In the genomic region with DNA sequence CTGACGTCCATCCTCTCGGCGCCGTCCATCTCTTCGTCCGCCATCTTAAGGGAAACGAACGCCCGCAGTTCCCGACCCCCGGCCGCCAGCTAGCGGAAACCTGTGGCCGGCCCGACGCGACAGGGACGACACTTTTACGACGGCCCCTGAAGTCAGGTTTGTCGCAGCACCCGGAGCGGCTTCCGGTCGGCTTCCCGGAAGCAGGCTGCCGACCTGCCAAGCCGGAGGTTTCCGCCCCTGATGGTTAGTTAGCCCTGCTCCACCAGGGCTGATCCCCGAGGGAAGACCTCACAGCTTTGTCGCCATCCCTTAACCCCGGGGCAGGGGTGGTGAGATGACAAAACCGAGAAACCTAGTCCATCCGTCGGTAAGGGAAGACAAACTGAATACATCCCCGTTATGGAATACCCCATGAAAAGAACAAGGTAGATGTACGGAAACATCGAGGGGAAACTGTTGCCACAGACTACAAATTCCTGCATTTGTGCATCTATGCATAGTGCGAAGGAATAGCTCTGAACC, we compare ENCODE assay signal across 8 mouse cellular contexts. TPM values are rescaled to one million over a fixed set of nuclear protein-coding genes. Genes with fewer than 3 reads are reported as not detected.
DNase-seq lines count a peak whose midpoint lies in the region; ATAC-seq and TF ChIP-seq lines count a peak whose summit lies in the region.

A gene (minus strand): TSS at position 157 of the 522 bp plus-strand sequence.

- in situ Hi-C loops in ES-E14 (cut with MboI; ENCODE audit: low sequenced_read_pairs in 2 of 2, unreplicated experiment in 2 of 2): no loop called here

- intact Hi-C loops in heart, postnatal 14 days (cut with DNase I): no loop called here

- H3K9me3 ChIP-seq in ES-E14 (ENCODE audit: control insufficient read depth, insufficient read depth, low read depth, low read length): no peaks in the 10 kb centered on the region
- no peaks in the 10 kb centered on the region for H3K9me3 ChIP-seq in forebrain, embryonic 15.5 days
- H3K9me3 ChIP-seq in liver, postnatal 0 days (ENCODE audit: low read length): no peaks in the 10 kb centered on the region
- no peaks in the 10 kb centered on the region for H3K9me3 ChIP-seq in neural tube, embryonic 13.5 days

- DNase-seq in ES-E14 (ENCODE audit: low read depth, low spot score): peak; percentile 77
- peak; percentile 80 for DNase-seq in cerebellum, adult 11 months
- DNase-seq in heart, postnatal 14 days: peak; percentile 86 to 90
- peak; percentile 86 for DNase-seq in layer of hippocampus, adult 11-12 months (ENCODE audit: low spot score)
- DNase-seq in liver, postnatal 0 days: peak; percentile 92
- peak; percentile 87 for DNase-seq in telencephalon, adult 2 months (ENCODE audit: low read depth, low spot score)

- TF ChIP-seq EP300 in liver, postnatal 0 days (IDR thresholded peaks at IDR 0.05; ENCODE audit: low read depth): peak; percentile 62

- no peaks in the 10 kb centered on the region for H3K36me3 ChIP-seq in ES-E14 (ENCODE audit: control insufficient read depth, insufficient read depth, low read length, poor library complexity, severe bottlenecking)
- H3K36me3 ChIP-seq in forebrain, embryonic 15.5 days: no peaks in the 10 kb centered on the region
- no peaks in the 10 kb centered on the region for H3K36me3 ChIP-seq in liver, postnatal 0 days (replicated peaks; ENCODE audit: insufficient read depth, low read length)
- H3K36me3 ChIP-seq in neural tube, embryonic 13.5 days: 0 out of 2 replicates have a peak, but pooled peaks cover 8% of the 10 kb centered on the region

- peak within 1 kb of the TSS; percentile 77 for H3K4me2 ChIP-seq in forebrain, embryonic 15.5 days (replicated peaks)
- H3K4me2 ChIP-seq in liver, postnatal 0 days (ENCODE audit: low read depth, low read length): peak within 1 kb of the TSS; percentile 83
- peak within 1 kb of the TSS; percentile 88 for H3K4me2 ChIP-seq in neural tube, embryonic 13.5 days

- peak within 1 kb of the TSS; percentile 97 to 100 for H3K4me3 ChIP-seq in ES-E14 (ENCODE audit: insufficient read depth in 1 of 2, low read depth in 1 of 2, low read length in 2 of 2, poor library complexity in 1 of 2, severe bottlenecking in 1 of 2)
- H3K4me3 ChIP-seq in forebrain, embryonic 15.5 days: peak within 1 kb of the TSS; percentile 63
- H3K4me3 ChIP-seq in liver, postnatal 0 days (ENCODE audit: low read depth, low read length): peak within 1 kb of the TSS; percentile 93
- H3K4me3 ChIP-seq in neural tube, embryonic 13.5 days: peak within 1 kb of the TSS; percentile 87

- peak within 1 kb of the TSS; percentile 97 for H3K9ac ChIP-seq in ES-E14 (ENCODE audit: insufficient read depth, low read depth, low read length, poor library complexity, severe bottlenecking)
- peak within 1 kb of the TSS; percentile 73 for H3K9ac ChIP-seq in forebrain, embryonic 15.5 days (replicated peaks)
- H3K9ac ChIP-seq in liver, postnatal 0 days (replicated peaks): peak within 1 kb of the TSS; percentile 84
- H3K9ac ChIP-seq in neural tube, embryonic 13.5 days: peak within 1 kb of the TSS; percentile 87

- peak; percentile 87 for ATAC-seq in forebrain, embryonic 15.5 days (replicated peaks)
- peak; percentile 91 for ATAC-seq in liver, postnatal 0 days
- peak; percentile 88 for ATAC-seq in neural tube, embryonic 13.5 days (ENCODE audit: low read depth)

- peaks cover 0 to 2% of the 10 kb centered on the region in 2 experiments; a peak in 1 of 4 replicates for H3K4me1 ChIP-seq in ES-E14 (ENCODE audit: control insufficient read depth in 2 of 2, insufficient read depth in 2 of 2, low read length in 2 of 2, poor library complexity in 1 of 2)
- H3K4me1 ChIP-seq in forebrain, embryonic 15.5 days: peaks cover 23% of the 10 kb centered on the region
- H3K4me1 ChIP-seq in liver, postnatal 0 days (ENCODE audit: insufficient read depth): peaks cover 19% of the 10 kb centered on the region
- peaks cover 33% of the 10 kb centered on the region for H3K4me1 ChIP-seq in neural tube, embryonic 13.5 days (replicated peaks)

- no peak for TF ChIP-seq CTCF in liver, postnatal 0 days (IDR thresholded peaks at IDR 0.05; ENCODE audit: low read depth)

- no peaks in the 10 kb centered on the region for H3K27me3 ChIP-seq in forebrain, embryonic 15.5 days
- H3K27me3 ChIP-seq in liver, postnatal 0 days (ENCODE audit: insufficient read depth, low read length): no peaks in the 10 kb centered on the region
- no peaks in the 10 kb centered on the region for H3K27me3 ChIP-seq in neural tube, embryonic 13.5 days

- H3K27ac ChIP-seq in ES-E14 (ENCODE audit: insufficient read depth, low read depth, low read length, poor library complexity, severe bottlenecking): 0 out of 2 replicates have a peak within 1 kb of the TSS, but pooled peaks have one; percentile 17
- H3K27ac ChIP-seq in forebrain, embryonic 15.5 days (replicated peaks): peak within 1 kb of the TSS; percentile 78
- peak within 1 kb of the TSS; percentile 90 for H3K27ac ChIP-seq in liver, postnatal 0 days (ENCODE audit: low read depth)
- H3K27ac ChIP-seq in neural tube, embryonic 13.5 days (replicated peaks): peak within 1 kb of the TSS; percentile 91

- WGBS in forebrain, embryonic 15.5 days: under 1% methylated on average over 39 of the region's 39 CpGs
- WGBS in liver, postnatal 0 days (ENCODE audit: insufficient replicate concordance): 4% methylated on average over 39 of the region's 39 CpGs
- WGBS in neural tube, embryonic 13.5 days: under 1% methylated on average over 39 of the region's 39 CpGs

TF ChIP-seq in ES-E14, 5 proteins besides CTCF, POLR2A, EP300 and RAD21:
- TF ChIP-seq ZC3H11A (IDR thresholded peaks at IDR 0.05; ENCODE audit: borderline replicate concordance, low read depth, low read length): no peak
- peak; percentile 51; the same call in 1 of the 2 replicates for TF ChIP-seq HCFC1 (IDR thresholded peaks at IDR 0.05; ENCODE audit: borderline replicate concordance, insufficient read depth, low read length)

RNA-seq across cellular contexts. Expression of the gene that starts here (rescaled TPM):
- 21.5 and 21.9 TPM in 2 replicates for total RNA-seq in ES-E14 (2012; rRNA removed)
- polyA plus RNA-seq in forebrain, embryonic 15.5 days (2015; fragmentation: Nextera tagmentation; extraction: Ambion mirVana): 34.6 and 35.3 TPM in 2 replicates
- 10 to 100 TPM; 23.6 to 25.2 TPM for total RNA-seq in heart, postnatal 14 days (2021)
- polyA plus RNA-seq in liver, postnatal 0 days (2015; fragmentation: Nextera tagmentation; extraction: Ambion mirVana): 5.4 and 6.6 TPM in 2 replicates
- 32.6 and 33.6 TPM in 2 replicates for polyA plus RNA-seq in neural tube, embryonic 13.5 days (2015; fragmentation: Nextera tagmentation; extraction: Ambion mirVana)

Comparison
In these comparisons a context has a peak if more than half of its experiments do, and no peak if none do; other contexts are left out.
1. Peak in every context shown above with its lines: DNase-seq, ATAC-seq, H3K4me3 ChIP-seq and H3K27ac ChIP-seq.
2. H3K27ac ChIP-seq: peak in every context shown above with its lines; median percentile 91 in neural tube, embryonic 13.5 days; 90 in liver, postnatal 0 days; 78 in forebrain, embryonic 15.5 days; 17 in ES-E14.